Mouse (Mus musculus): Measurements from ENCODE around the gene Wnt10a.

DNA sequence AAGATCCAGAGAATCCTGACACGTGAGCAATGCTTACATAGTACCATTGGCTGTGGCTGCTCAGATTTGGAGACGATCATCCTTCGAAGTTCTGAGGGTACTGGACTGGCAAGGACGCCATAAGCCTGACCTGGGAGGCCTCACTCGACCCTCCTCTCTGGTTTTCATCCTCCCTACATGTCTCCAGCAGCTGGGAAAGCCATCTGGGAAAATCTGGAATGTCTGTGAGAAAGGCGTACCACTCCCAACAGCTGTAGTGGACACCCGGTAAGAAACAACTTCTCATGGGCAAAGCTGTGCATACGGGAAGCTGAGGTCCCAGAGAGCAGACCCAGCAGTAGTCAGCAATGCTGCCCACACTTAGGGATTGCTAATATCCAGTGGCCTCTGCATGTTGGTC, 39.2 kb upstream of the Wnt10a start:
- TF ChIP-seq CTCF (conservative IDR thresholded peaks at IDR 0.05 in 1 of 2, IDR thresholded peaks at IDR 0.05 in 1 of 2; ENCODE audit: low read depth in 2 of 2, low read length in 2 of 2) (no peak), POLR2A (IDR thresholded peaks at IDR 0.05; ENCODE audit: low read depth, low read length) (no peak), POLR2AphosphoS2 (IDR thresholded peaks at IDR 0.05; ENCODE audit: low read depth, low read length) (no peak), KAT2A (IDR thresholded peaks at IDR 0.05; ENCODE audit: insufficient replicate concordance, low read length) (no peak), ZKSCAN1 (IDR thresholded peaks at IDR 0.05; ENCODE audit: borderline replicate concordance, low read depth, low read length) (no peak), HCFC1 (IDR thresholded peaks at IDR 0.05; ENCODE audit: low read depth, low read length) (no peak), ZMIZ1 (IDR thresholded peaks at IDR 0.05; ENCODE audit: low read depth, low read length) (no peak), SMC3 (IDR thresholded peaks at IDR 0.05; ENCODE audit: low read depth, low read length) (no peak), IRF4 (IDR thresholded peaks at IDR 0.05; ENCODE audit: low read depth, low read length) (no peak), MAZ (IDR thresholded peaks at IDR 0.05; ENCODE audit: low read depth, low read length) (no peak), RCOR1 (conservative IDR thresholded peaks at IDR 0.05; ENCODE audit: low read depth, low read length) (no peak)

Data from CH12.LX (cell line).